Mouse (Mus musculus) ES-Bruce4 (cell line): Measurements from ENCODE around the gene Pym1. TPM values are rescaled to one million over a fixed set of nuclear protein-coding genes. Genes with fewer than 3 reads are reported as not detected.

Experiments used
- H3K27ac ChIP-seq: 2 replicates; pipeline ENCODE4 v1.5.1; 2012; ENCODE audit warnings: low read length, inconsistent platforms; ENCODE audit not compliant: insufficient read depth
- H3K27me3 ChIP-seq: 2 replicates; pipeline ENCODE4 v1.6.1; 2012; ENCODE audit warnings: mild to moderate bottlenecking, low read length, inconsistent platforms; ENCODE audit not compliant: control insufficient read depth, poor library complexity, insufficient read depth, severe bottlenecking
- H3K36me3 ChIP-seq: 2 replicates; pipeline ENCODE4 v1.6.1; 2012; ENCODE audit warnings: inconsistent platforms, mild to moderate bottlenecking, low read length, moderate library complexity; ENCODE audit not compliant: control insufficient read depth, poor library complexity, insufficient read depth, severe bottlenecking
- H3K4me1 ChIP-seq: one replicate; pipeline ENCODE4 v1.8.1; 2011; ENCODE audit warnings: low read length; ENCODE audit not compliant: control insufficient read depth, insufficient read depth
- H3K4me3 ChIP-seq: 2 replicates; pipeline ENCODE4 v1.5.1; 2011; ENCODE audit warnings: low read depth, mild to moderate bottlenecking, low read length
- H3K9ac ChIP-seq: 2 replicates; pipeline ENCODE4 v1.6.1; 2012; ENCODE audit warnings: low read depth, mild to moderate bottlenecking, inconsistent platforms; ENCODE audit not compliant: poor library complexity, severe bottlenecking
- H3K9me3 ChIP-seq: replicated peaks from 2 replicates; pipeline ENCODE4 v1.6.1; 2012; ENCODE audit warnings: mild to moderate bottlenecking, low read length, inconsistent platforms; ENCODE audit not compliant: control insufficient read depth, poor library complexity, insufficient read depth, severe bottlenecking
- CTCF ChIP-seq: IDR thresholded peaks from one replicate; pipeline ENCODE4 v1.8.1; 2011; ENCODE audit warnings: low read depth, low read length
- EP300 ChIP-seq: IDR thresholded peaks from 2 replicates; pipeline ENCODE4 v1.6.1; 2011; ENCODE audit warnings: low read depth, low read length; ENCODE audit not compliant: insufficient read depth
- POLR2A ChIP-seq: IDR thresholded peaks from one replicate; pipeline ENCODE4 v1.8.1; 2011; ENCODE audit warnings: low read length; ENCODE audit not compliant: insufficient read depth
- polyA plus RNA-seq: library from polyadenylated mRNA; stranded (reverse); fragments of >200 nt; gene quantifications from 2 replicates; pipeline ENCODE4 v1.2.4, GENCODE M21; 2011; ENCODE audit warnings: low read depth; ENCODE audit not compliant: missing spikeins, insufficient read depth, insufficient read length

Gene Pym1
- polyA plus RNA-seq, 1 experiment = 53.8 TPM

- Histone ChIP-seq H3K4me3 (peak overlapping the region; percentile 98), H3K27me3 (no peaks in the 10 kb centered on the region), H3K36me3 (peaks cover 4% of the 10 kb centered on the region), H3K9me3 (no peaks in the 10 kb centered on the region), H3K4me1 (peaks cover 1% of the 10 kb centered on the region), H3K9ac (peak overlapping the region; percentile 97), H3K27ac (peak overlapping the region; percentile 97)
- TF ChIP-seq CTCF = peak; percentile 9
- no peak for TF ChIP-seq EP300
Measured at GRCm38 (mm10) chr10:128748252-128748864, 669 bp downstream of the Pym1 start.

GRCm38 (mm10) chr10:128772895-128773294 is 25.2 kb downstream of the Pym1 start:
- no peaks in the 10 kb centered on the region for H3K36me3 ChIP-seq

GRCm38 (mm10) chr10:128773685-128774084 is 26.0 kb downstream of the Pym1 start:
- TF ChIP-seq POLR2A (no peak), EP300 (no peak), CTCF (no peak)
- Histone ChIP-seq H3K9me3 (no peaks in the 10 kb centered on the region), H3K27ac (no peak overlapping the region), H3K27me3 (no peaks in the 10 kb centered on the region), H3K36me3 (no peaks in the 10 kb centered on the region), H3K4me1 (no peaks in the 10 kb centered on the region), H3K9ac (no peak overlapping the region), H3K4me3 (no peak overlapping the region)

More at GRCm38 (mm10) chr10:128772895-128773294, 25.2 kb downstream of the Pym1 start:
- Histone ChIP-seq H3K27me3 (no peaks in the 10 kb centered on the region), H3K4me1 (no peaks in the 10 kb centered on the region), H3K4me3 (no peak overlapping the region), H3K27ac (no peak overlapping the region), H3K9me3 (no peaks in the 10 kb centered on the region), H3K9ac (no peak overlapping the region)
- TF ChIP-seq POLR2A = no peak

GRCm38 (mm10) chr10:128778441-128778840 is 30.8 kb downstream of the Pym1 start:
- Histone ChIP-seq H3K9me3 (peaks cover 11% of the 10 kb centered on the region), H3K4me1 (no peaks in the 10 kb centered on the region), H3K27me3 (no peaks in the 10 kb centered on the region), H3K9ac (no peak overlapping the region), H3K36me3 (no peaks in the 10 kb centered on the region), H3K4me3 (no peak overlapping the region), H3K27ac (no peak overlapping the region)
- TF ChIP-seq POLR2A (no peak), CTCF (no peak), EP300 (no peak)

GRCm38 (mm10) chr10:128779011-128779795 is 31.5 kb downstream of the Pym1 start:
- Histone ChIP-seq H3K4me3 (no peak overlapping the region), H3K36me3 (no peaks in the 10 kb centered on the region)

GRCm38 (mm10) chr10:128780200-128780599 is 32.5 kb downstream of the Pym1 start:
- Histone ChIP-seq H3K9me3 (peaks cover 21% of the 10 kb centered on the region), H3K36me3 (no peaks in the 10 kb centered on the region), H3K4me3 (no peak overlapping the region), H3K27me3 (no peaks in the 10 kb centered on the region), H3K4me1 (no peaks in the 10 kb centered on the region), H3K27ac (no peak overlapping the region), H3K9ac (no peak overlapping the region)
- TF ChIP-seq EP300 (no peak), POLR2A (no peak), CTCF (no peak)

More at GRCm38 (mm10) chr10:128779011-128779795, 31.5 kb downstream of the Pym1 start:
- H3K4me1 ChIP-seq = no peaks in the 10 kb centered on the region
- H3K9me3 ChIP-seq = peaks cover 14% of the 10 kb centered on the region
- H3K27ac ChIP-seq = no peak overlapping the region
- TF ChIP-seq POLR2A (no peak), EP300 (no peak), CTCF (no peak)
- H3K9ac ChIP-seq = no peak overlapping the region
- H3K27me3 ChIP-seq = no peaks in the 10 kb centered on the region
